ENCODE assay signal across 22 mouse cellular contexts in genomic region chr6:140343638-140344037, GRCm38 (mm10).
DNase-seq lines count a peak whose midpoint lies in the region; ATAC-seq and TF ChIP-seq lines count a peak whose summit lies in the region.
"Had no signal": no experiment of that assay in that cellular context is flagged by ENCODE, and none has a peak within 500 bp of the region (broad histone marks: within the 10 kb centered on the region; RNA-seq: fewer than 3 reads in every experiment).

No protein-coding gene starts in this region.

- no peak for TF ChIP-seq EP300 in lung, postnatal 0 days (IDR thresholded peaks at IDR 0.05)

- no peaks in the 10 kb centered on the region for H3K36me3 ChIP-seq in lung, postnatal 0 days (ENCODE audit: insufficient read depth, low read length)
- no peaks in the 10 kb centered on the region for H3K36me3 ChIP-seq in hindbrain, embryonic 15.5 days
- H3K36me3 ChIP-seq in midbrain, embryonic 14.5 days (ENCODE audit: control insufficient read depth, insufficient read depth, low read length) = no peaks in the 10 kb centered on the region
- H3K36me3 ChIP-seq: embryonic facial prominence, embryonic 12.5 days; heart, embryonic 10.5 days; limb, embryonic 15.5 days; lung, embryonic 15.5 days had no signal

- no peaks in the 10 kb centered on the region for H3K9me3 ChIP-seq in lung, postnatal 0 days (ENCODE audit: low read length)
- no peaks in the 10 kb centered on the region for H3K9me3 ChIP-seq in hindbrain, embryonic 15.5 days
- H3K9me3 ChIP-seq in midbrain, embryonic 14.5 days (ENCODE audit: control insufficient read depth, low read length) = no peaks in the 10 kb centered on the region
- H3K9me3 ChIP-seq: embryonic facial prominence, embryonic 12.5 days; forebrain, embryonic 13.5 days; heart, embryonic 10.5 days; limb, embryonic 15.5 days; lung, embryonic 15.5 days had no signal

- H3K4me3 ChIP-seq in lung, postnatal 0 days (ENCODE audit: low read depth, low read length) = no peak overlapping the region
- no peak overlapping the region for H3K4me3 ChIP-seq in lung, adult 2 months (replicated peaks; ENCODE audit: extremely low read depth, low read depth, low read length)
- no peak overlapping the region for H3K4me3 ChIP-seq in hindbrain, embryonic 15.5 days
- H3K4me3 ChIP-seq in midbrain, embryonic 14.5 days (replicated peaks; ENCODE audit: low read depth, low read length) = no peak overlapping the region
- H3K4me3 ChIP-seq in layer of hippocampus, adult 2 months = no peak overlapping the region
- H3K4me3 ChIP-seq: embryonic facial prominence, embryonic 12.5 days; forebrain, embryonic 13.5 days; gastrocnemius, adult 2 months; heart, embryonic 10.5 days; limb, embryonic 15.5 days; lung, embryonic 15.5 days had no signal

- peak; percentile 52 for DNase-seq in lung, postnatal 0 days (ENCODE audit: low spot score)
- DNase-seq in lung, adult 2 months = no peak
- DNase-seq in midbrain, embryonic 14.5 days = peak; percentile 23
- DNase-seq in layer of hippocampus, adult 2 months (ENCODE audit: low spot score in 2 of 2) = no peak
- DNase-seq in lung, postnatal 10 days = no peak
- no peak for DNase-seq in frontal cortex, postnatal 25 days (ENCODE audit: low spot score in 2 of 2)
- DNase-seq: adrenal gland, adult 8-10 months; cerebellum, adult 11-12 months; cerebellum, postnatal 14 days; gastrocnemius, adult 2 months; heart, postnatal 10 days; kidney, adult 2 months; left cerebral cortex, postnatal 4 days had no signal

- H3K9ac ChIP-seq in lung, postnatal 0 days (replicated peaks; ENCODE audit: low read depth) = no peak overlapping the region
- no peak overlapping the region for H3K9ac ChIP-seq in hindbrain, embryonic 15.5 days
- H3K9ac ChIP-seq in midbrain, embryonic 14.5 days (replicated peaks; ENCODE audit: low read length) = no peak overlapping the region
- H3K9ac ChIP-seq: embryonic facial prominence, embryonic 12.5 days; forebrain, embryonic 13.5 days; limb, embryonic 15.5 days; liver, embryonic 14.5 days; lung, embryonic 15.5 days had no signal

- H3K27ac ChIP-seq in lung, postnatal 0 days (ENCODE audit: low read length) = no peak overlapping the region
- H3K27ac ChIP-seq in hindbrain, embryonic 15.5 days (replicated peaks) = 0 out of 2 replicates have a peak overlapping the region, but pooled peaks have one; percentile 0
- peak overlapping the region; percentile 62 for H3K27ac ChIP-seq in midbrain, embryonic 14.5 days (replicated peaks; ENCODE audit: low read depth, low read length)
- no peak overlapping the region for H3K27ac ChIP-seq in layer of hippocampus, adult 2 months
- H3K27ac ChIP-seq: embryonic facial prominence, embryonic 12.5 days; forebrain, embryonic 13.5 days; gastrocnemius, adult 2 months; heart, embryonic 10.5 days; kidney, postnatal 0 days; limb, embryonic 15.5 days; liver, embryonic 14.5 days; lung, embryonic 15.5 days; macrophage had no signal

- no peak overlapping the region for H3K4me2 ChIP-seq in lung, postnatal 0 days (replicated peaks; ENCODE audit: low read depth, low read length)
- H3K4me2 ChIP-seq in hindbrain, embryonic 15.5 days = no peak overlapping the region
- no peak overlapping the region for H3K4me2 ChIP-seq in midbrain, embryonic 14.5 days (ENCODE audit: low read length)
- H3K4me2 ChIP-seq: embryonic facial prominence, embryonic 12.5 days; forebrain, embryonic 13.5 days; limb, embryonic 15.5 days; lung, embryonic 15.5 days had no signal

- TF ChIP-seq CTCF in lung, postnatal 0 days (IDR thresholded peaks at IDR 0.05) = no peak
- TF ChIP-seq CTCF in lung, adult 2 months (IDR thresholded peaks at IDR 0.05; ENCODE audit: insufficient read depth, low read length) = no peak
- no peak for TF ChIP-seq CTCF in layer of hippocampus, adult 2 months (conservative IDR thresholded peaks at IDR 0.05)

- no peaks in the 10 kb centered on the region for H3K4me1 ChIP-seq in lung, postnatal 0 days (ENCODE audit: insufficient read depth, low read depth, low read length)
- no peaks in the 10 kb centered on the region for H3K4me1 ChIP-seq in lung, adult 2 months (ENCODE audit: control insufficient read depth, insufficient read depth, low read length)
- peaks cover 12% of the 10 kb centered on the region; the same call in 1 of the 2 replicates for H3K4me1 ChIP-seq in hindbrain, embryonic 15.5 days (replicated peaks)
- H3K4me1 ChIP-seq in midbrain, embryonic 14.5 days (ENCODE audit: control insufficient read depth, insufficient read depth, low read length) = peaks cover 5% of the 10 kb centered on the region; the same call in 1 of the 2 replicates
- H3K4me1 ChIP-seq: embryonic facial prominence, embryonic 12.5 days; heart, embryonic 10.5 days; limb, embryonic 15.5 days had no signal

- no peak; the same call in 1 of the 2 replicates for ATAC-seq in lung, postnatal 0 days
- ATAC-seq in hindbrain, embryonic 15.5 days (ENCODE audit: low FRiP score, low read depth) = no peak
- no peak for ATAC-seq in midbrain, embryonic 14.5 days (ENCODE audit: low FRiP score, low TSS enrichment)

- H3K27me3 ChIP-seq in lung, postnatal 0 days (replicated peaks; ENCODE audit: insufficient read depth, low read length) = no peaks in the 10 kb centered on the region
- no peaks in the 10 kb centered on the region for H3K27me3 ChIP-seq in hindbrain, embryonic 15.5 days
- no peaks in the 10 kb centered on the region for H3K27me3 ChIP-seq in midbrain, embryonic 14.5 days (ENCODE audit: control insufficient read depth, insufficient read depth, low read length)
- H3K27me3 ChIP-seq: embryonic facial prominence, embryonic 12.5 days; forebrain, embryonic 13.5 days; limb, embryonic 15.5 days; lung, embryonic 15.5 days had no signal

- 70% methylated on average over 11 of the region's 11 CpGs for WGBS in lung, postnatal 0 days
- WGBS in lung, adult 2 months = 79% methylated on average over 11 of the region's 11 CpGs
- 59% methylated on average over 11 of the region's 11 CpGs for WGBS in hindbrain, embryonic 15.5 days
- WGBS in midbrain, embryonic 14.5 days = 47% methylated on average over 11 of the region's 11 CpGs

- no peak for TF ChIP-seq POLR2A in lung, adult 2 months (IDR thresholded peaks at IDR 0.05; ENCODE audit: borderline replicate concordance, extremely low read depth, low read depth, low read length)

Comparison
In these comparisons a context has a peak if more than half of its experiments do, and no peak if none do; other contexts are left out.
1. DNase-seq: peak in lung, postnatal 0 days (single experiment) and midbrain, embryonic 14.5 days (single experiment); none in lung, adult 2 months (single experiment), layer of hippocampus, adult 2 months (0 of 2), lung, postnatal 10 days (single experiment) and frontal cortex, postnatal 25 days (0 of 2).
2. H3K27ac ChIP-seq: peak in hindbrain, embryonic 15.5 days (single experiment) and midbrain, embryonic 14.5 days (single experiment); none in lung, postnatal 0 days (single experiment) and layer of hippocampus, adult 2 months (single experiment).